Mouse (Mus musculus) liver, embryonic 11.5 days (tissue): ENCODE data around the gene Twnk. TPM values are rescaled to one million over a fixed set of nuclear protein-coding genes. Genes with fewer than 3 reads are reported as not detected.

ENCODE experiments used
- ATAC-seq: fragments of 200-750 bp; cut with Nextera tagmentation; replicated peaks from 2 replicates; pipeline ENCODE4 v1.8.0; 2017; ENCODE audit warnings: moderate number of reproducible peaks, mild to moderate bottlenecking, moderate TSS enrichment, moderate library complexity; ENCODE audit not compliant: low FRiP score
- DNase-seq: peaks from one replicate; pipeline ENCODE4 v3.0.0-alpha.2; 2017; ENCODE audit warnings: low spot score
- H3K27ac ChIP-seq: fragments of 300-500 bp; sonication (generic); 2 replicates; pipeline ENCODE4 v1.5.1; 2014; ENCODE audit warnings: mild to moderate bottlenecking, low read depth, low read length, control low read depth
- H3K27me3 ChIP-seq: fragments of 300-500 bp; sonication (generic); replicated peaks from 2 replicates; pipeline ENCODE4 v1.6.1; 2014; ENCODE audit warnings: low read length, mixed read lengths; ENCODE audit not compliant: control insufficient read depth, insufficient read depth
- H3K36me3 ChIP-seq: fragments of 300-500 bp; sonication (generic); 2 replicates; pipeline ENCODE4 v1.6.1; 2014; ENCODE audit warnings: mild to moderate bottlenecking, low read length, moderate library complexity, mixed read lengths; ENCODE audit not compliant: control insufficient read depth, insufficient read depth
- H3K4me1 ChIP-seq: fragments of 300-500 bp; sonication (generic); replicated peaks from 2 replicates; pipeline ENCODE4 v1.6.1; 2014; ENCODE audit warnings: low read length, mixed read lengths; ENCODE audit not compliant: control insufficient read depth, insufficient read depth
- H3K4me2 ChIP-seq: fragments of 300-500 bp; sonication (generic); 2 replicates; pipeline ENCODE4 v1.6.1; 2014; ENCODE audit warnings: mild to moderate bottlenecking, control low read depth, moderate library complexity
- H3K4me3 ChIP-seq: fragments of 300-500 bp; sonication (generic); 2 replicates; pipeline ENCODE4 v1.5.1; 2014; ENCODE audit warnings: low read depth, low read length, control low read depth
- H3K9ac ChIP-seq: fragments of 300-500 bp; sonication (generic); 2 replicates; pipeline ENCODE4 v1.6.1; 2014; ENCODE audit warnings: low read depth, low read length, control low read depth
- H3K9me3 ChIP-seq: fragments of 300-500 bp; sonication (generic); 2 replicates; pipeline ENCODE4 v1.6.1; 2016; ENCODE audit warnings: low read length, inconsistent platforms, mixed read lengths; ENCODE audit not compliant: control insufficient read depth
- WGBS: fragments of 180-500 bp; shearing (Covaris S2); extraction: QIAGEN DNeasy Blood & Tissue Kit; methylation state at CpG from one replicate; pipeline ENCODE4 v1.1.7; 2014; 5-methylcytosine and 5-hydroxymethylcytosine counted together
- polyA plus RNA-seq: library from polyadenylated mRNA; unstranded; fragments of >200 nt; fragmentation: Nextera tagmentation; extraction: Ambion mirVana; gene quantifications from 2 replicates; pipeline ENCODE4 v1.2.1, GENCODE M21; 2014

The Twnk gene
- polyA plus RNA-seq, 1 experiment from 2014 or later = 25.1 TPM

DNA sequence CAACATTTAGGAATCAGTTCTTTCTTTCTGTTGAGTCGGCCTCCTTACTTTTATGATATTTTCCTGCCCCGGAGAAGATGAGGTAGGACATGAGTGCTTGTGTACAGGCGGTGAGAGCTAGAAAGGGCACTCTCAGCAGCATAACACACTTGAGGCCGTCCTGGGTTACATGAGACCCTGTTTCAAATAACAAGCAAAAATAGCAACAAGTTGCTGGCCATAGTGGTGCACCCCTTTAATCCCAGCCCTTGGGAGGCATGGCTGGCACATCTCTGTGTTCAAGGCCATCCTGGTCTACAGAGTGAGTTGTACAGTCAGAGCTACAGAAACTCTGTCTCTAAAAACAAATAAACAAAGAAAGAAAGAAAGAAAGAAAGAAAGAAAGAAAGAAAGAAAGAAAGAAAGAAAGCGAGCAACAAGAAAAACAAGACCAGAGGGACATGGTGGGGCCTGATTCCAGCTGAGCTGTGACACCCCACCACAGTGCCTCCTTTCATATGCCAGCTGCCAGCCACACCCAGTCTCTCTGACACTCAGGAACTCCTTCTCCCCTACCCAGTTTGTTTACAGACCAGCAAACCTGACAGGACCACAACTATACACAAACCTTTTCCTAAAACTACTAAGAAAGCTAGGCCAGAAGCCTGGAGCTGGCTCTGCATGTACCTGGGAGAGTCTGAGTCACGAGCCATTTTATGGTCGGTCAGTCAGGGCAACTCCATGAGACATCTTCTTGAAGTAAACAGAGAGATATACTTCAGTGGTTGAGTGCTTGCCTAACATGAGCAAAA, 51.6 kb downstream of the Twnk start:
- peak overlapping the region; percentile 94 for H3K4me2 ChIP-seq
- no peak overlapping the region for H3K4me3 ChIP-seq
- WGBS = 71% methylated on average over 7 of the region's 7 CpGs
- DNase-seq (no peak), ATAC-seq (no peak)
- peaks cover 20% of the 10 kb centered on the region for H3K4me1 ChIP-seq
- H3K27me3 ChIP-seq = no peaks in the 10 kb centered on the region
- H3K27ac ChIP-seq = peak overlapping the region; percentile 97; the same call in 1 of the 2 replicates
- H3K9me3 ChIP-seq = no peaks in the 10 kb centered on the region
- H3K9ac ChIP-seq = peak overlapping the region; percentile 17; the same call in 1 of the 2 replicates
- no peaks in the 10 kb centered on the region for H3K36me3 ChIP-seq

DNA sequence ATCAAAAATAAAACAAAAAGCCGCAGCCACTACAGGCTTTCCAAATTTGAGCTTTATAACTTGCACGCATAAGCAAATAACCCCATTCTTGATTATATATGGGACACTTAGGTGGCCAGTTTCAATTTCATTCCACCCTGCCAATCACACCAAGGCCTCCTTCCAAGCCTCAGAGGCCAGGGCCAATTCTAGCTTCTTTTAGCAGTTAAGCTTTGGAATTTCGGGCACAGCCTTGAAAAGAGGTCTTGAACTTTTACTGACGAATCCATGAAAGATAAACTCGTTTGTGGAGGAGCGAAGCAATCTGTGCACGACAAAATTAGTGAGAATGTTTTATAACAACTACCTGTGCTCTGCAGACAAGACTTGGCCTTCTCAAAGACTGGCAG, 52.3 kb downstream of the Twnk start:
- WGBS = 44% methylated on average over 7 of the region's 7 CpGs
- Histone ChIP-seq H3K4me1 (peaks cover 20% of the 10 kb centered on the region), H3K27me3 (no peaks in the 10 kb centered on the region), H3K36me3 (no peaks in the 10 kb centered on the region), H3K9ac (peak overlapping the region; percentile 82), H3K9me3 (no peaks in the 10 kb centered on the region), H3K4me2 (peak overlapping the region; percentile 94), H3K27ac (peak overlapping the region; percentile 97), H3K4me3 (peak overlapping the region; percentile 72)
- no peak for DNase-seq
- no peak for ATAC-seq

DNA sequence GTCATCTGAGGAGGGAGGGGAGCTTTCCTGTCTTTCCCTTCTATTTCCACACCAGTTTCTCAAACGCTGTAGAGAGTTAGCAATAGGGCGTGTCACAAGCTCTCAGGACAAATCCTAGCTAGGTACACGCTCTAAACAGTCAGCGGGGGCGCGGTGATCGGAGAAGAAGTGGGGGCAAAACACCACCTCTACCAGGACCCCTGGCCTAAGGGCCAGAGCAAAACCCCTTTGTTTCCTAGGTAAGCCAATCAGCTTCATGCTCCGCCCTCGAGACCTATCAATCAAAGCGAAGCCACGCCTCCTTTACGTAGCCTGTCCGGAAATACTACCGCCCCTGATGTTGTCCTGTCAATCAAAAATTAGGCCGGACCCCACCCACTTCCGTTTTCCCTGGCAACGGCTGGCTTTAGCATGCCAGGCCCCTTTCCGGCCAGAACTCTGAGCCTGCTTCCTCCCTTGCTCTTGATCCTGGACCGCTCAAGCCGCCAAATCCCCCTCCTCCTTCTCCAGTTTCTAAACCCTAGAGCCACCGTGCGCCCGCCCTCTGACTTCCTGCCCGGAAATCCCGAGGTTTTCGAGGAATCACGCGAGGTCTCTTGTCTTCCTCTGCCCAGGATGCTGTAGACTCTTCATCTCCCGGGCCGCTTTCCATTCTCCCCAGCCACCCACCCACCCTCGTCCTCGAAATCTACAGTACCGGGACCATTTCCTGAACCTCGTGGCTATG, 52.8 kb downstream of the Twnk start:
- peak; percentile 92 for DNase-seq
- H3K4me3 ChIP-seq = peak overlapping the region; percentile 72
- peaks cover 20% of the 10 kb centered on the region for H3K4me1 ChIP-seq
- H3K36me3 ChIP-seq = no peaks in the 10 kb centered on the region
- no peaks in the 10 kb centered on the region for H3K27me3 ChIP-seq
- peak overlapping the region; percentile 94 for H3K4me2 ChIP-seq
- peak overlapping the region; percentile 97 for H3K27ac ChIP-seq
- under 1% methylated on average over 34 of the region's 34 CpGs for WGBS
- peak; percentile 90 for ATAC-seq
- H3K9ac ChIP-seq = peak overlapping the region; percentile 82
- no peaks in the 10 kb centered on the region for H3K9me3 ChIP-seq

- DNase-seq (no peak), ATAC-seq (peak; percentile 45; the same call in 1 of the 2 replicates)
- Histone ChIP-seq H3K9me3 (no peaks in the 10 kb centered on the region), H3K4me1 (peaks cover 23% of the 10 kb centered on the region), H3K4me3 (peak overlapping the region; percentile 72), H3K4me2 (peak overlapping the region; percentile 94), H3K36me3 (no peaks in the 10 kb centered on the region), H3K9ac (peak overlapping the region; percentile 82), H3K27ac (peak overlapping the region; percentile 97), H3K27me3 (peaks cover 2% of the 10 kb centered on the region)
- under 1% methylated on average over 14 of the region's 14 CpGs for WGBS
Measured at GRCm38 (mm10) chr19:45058841-45059240, 53.4 kb downstream of the Twnk start.

Other genes starting within 250 kb of the Twnk start
- gene Pax2, start 249.6 kb upstream of the Twnk start, polyA plus RNA-seq = not detected in 2 replicates
- 49.8 and 50.1 TPM in 2 replicates for gene Slf2, start 74.5 kb upstream of the Twnk start, polyA plus RNA-seq
- gene Sema4g, start 16.6 kb upstream of the Twnk start, polyA plus RNA-seq = 4.7 and 4.9 TPM in 2 replicates
- gene Mrpl43, start 779 bp downstream of the Twnk start, polyA plus RNA-seq = 62.2 and 65.3 TPM in 2 replicates
- 28.6 and 31.4 TPM in 2 replicates for gene Lzts2, start 8.8 kb downstream of the Twnk start, polyA plus RNA-seq
- gene Pdzd7, start 40.1 kb downstream of the Twnk start, polyA plus RNA-seq = 0.09 TPM in 1 of 2 replicates, not detected in the other
- gene Sfxn3, start 41.8 kb downstream of the Twnk start, polyA plus RNA-seq = 6.3 and 6.8 TPM in 2 replicates
- gene Kazald1, start 69.6 kb downstream of the Twnk start, polyA plus RNA-seq = 0.91 and 1.6 TPM in 2 replicates
- 0.29 and 0.32 TPM in 2 replicates for gene Tlx1, start 145.0 kb downstream of the Twnk start, polyA plus RNA-seq
- gene Lbx1, start 230.1 kb downstream of the Twnk start, polyA plus RNA-seq = 0.14 and 0.58 TPM in 2 replicates